Mouse (Mus musculus) forebrain, embryonic 12.5 days (tissue): ENCODE data around the gene Sdcbp2. TPM values are rescaled to one million over a fixed set of nuclear protein-coding genes. Genes with fewer than 3 reads are reported as not detected.

Experiments
- polyA plus RNA-seq: library from polyadenylated mRNA; unstranded; fragments of >200 nt; fragmentation: Nextera tagmentation; extraction: Ambion mirVana; gene quantifications from 2 replicates; pipeline ENCODE4 v1.2.1, GENCODE M21; 2016

The Sdcbp2 gene
- polyA plus RNA-seq, 1 experiment from 2014 or later = 0.98 TPM

Other genes with a start within 250 kb of the Sdcbp2 start
- gene 4921509C19Rik, start 96.5 kb upstream of the Sdcbp2 start, polyA plus RNA-seq = not detected in 2 replicates
- 262 and 279 TPM in 2 replicates for gene Nsfl1c, start 78.4 kb upstream of the Sdcbp2 start, polyA plus RNA-seq
- gene Fkbp1a, start 30.1 kb upstream of the Sdcbp2 start, polyA plus RNA-seq = 526 and 540 TPM in 2 replicates
- gene Snph, start 60.0 kb downstream of the Sdcbp2 start, polyA plus RNA-seq = 3.5 and 4.3 TPM in 2 replicates
- 0.12 TPM in 1 of 2 replicates, not detected in the other for gene Rad21l, start 95.9 kb downstream of the Sdcbp2 start, polyA plus RNA-seq
- gene Tmem74b, start 129.4 kb downstream of the Sdcbp2 start, polyA plus RNA-seq = 9.5 and 11.3 TPM in 2 replicates
- 48.1 and 48.6 TPM in 2 replicates for gene Psmf1, start 171.6 kb downstream of the Sdcbp2 start, polyA plus RNA-seq